Mouse (Mus musculus) retina, postnatal 7 days (tissue): ENCODE measurements around the gene Ccndbp1.
"Not testable (repeated sequence)": the region's sequence is repeated elsewhere in the genome, so short reads cannot be mapped to it uniquely, and the experiment has no call there.

Experiments used
- DNase-seq: peaks from one replicate; pipeline ENCODE4 v3.0.0-alpha.2; 2012; ENCODE audit warnings: low read depth, low spot score

Ccndbp1 gene

GRCm38 (mm10) chr2:121003586-121003985 is 4.6 kb upstream of the Ccndbp1 start:
- no peak for DNase-seq

DNA sequence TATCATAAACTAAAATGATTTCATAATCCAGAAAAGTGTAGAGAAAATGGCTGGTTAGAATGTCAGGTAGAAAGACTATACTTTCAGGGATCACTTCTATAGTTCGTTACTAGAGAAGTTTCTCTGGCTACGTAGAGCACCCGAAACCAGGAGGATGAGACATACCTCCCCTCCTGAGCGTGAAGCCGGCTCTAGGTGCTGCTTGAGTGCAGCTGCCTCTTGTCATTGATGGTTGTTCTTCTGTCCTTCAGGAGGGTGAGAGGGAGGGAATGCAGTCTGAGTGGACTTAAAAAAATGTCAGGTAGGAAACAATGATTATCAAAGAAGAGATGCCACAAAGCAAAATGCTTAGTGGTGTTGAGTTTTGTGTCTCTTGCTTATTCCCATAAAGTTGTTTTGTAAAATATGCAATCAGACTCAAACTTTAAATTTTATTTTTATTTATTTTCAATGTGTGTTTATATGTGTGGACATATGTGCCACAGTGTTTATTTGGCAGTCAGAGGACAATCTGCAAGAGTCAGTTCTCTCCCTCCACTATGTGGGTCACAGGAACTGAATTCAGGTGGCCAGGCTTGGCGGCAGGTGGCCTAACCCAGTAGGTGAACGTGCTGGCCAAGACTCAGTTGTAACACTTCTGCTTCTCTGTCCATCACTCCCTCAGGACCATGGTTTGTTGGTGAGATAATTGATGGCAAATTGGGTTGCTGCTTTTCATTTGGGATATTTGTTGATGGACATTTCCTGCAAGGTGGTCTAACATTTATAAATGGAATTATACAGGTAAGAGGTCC is 4.0 kb upstream of the Ccndbp1 start:
- no peak for DNase-seq

DNA sequence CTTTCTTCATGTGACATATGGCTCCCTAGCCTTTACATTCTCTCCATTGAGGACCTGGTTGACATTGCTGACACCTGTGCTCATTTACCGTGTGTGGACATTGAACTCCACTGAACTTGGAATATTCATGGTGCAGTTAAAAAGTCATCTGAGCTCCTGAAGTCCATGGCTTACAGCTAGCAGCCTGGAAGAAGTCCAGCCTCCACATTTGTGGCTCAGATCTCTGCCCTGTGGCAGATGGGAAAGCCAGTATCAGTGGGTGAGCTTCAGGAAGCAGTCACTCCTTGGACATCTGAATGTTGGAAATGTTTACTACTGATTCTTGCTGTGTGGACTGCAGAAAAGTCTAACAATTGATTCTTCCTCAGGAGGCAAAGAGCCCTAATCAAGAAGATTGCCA is 1.2 kb upstream of the Ccndbp1 start:
- DNase-seq, result no peak

DNA sequence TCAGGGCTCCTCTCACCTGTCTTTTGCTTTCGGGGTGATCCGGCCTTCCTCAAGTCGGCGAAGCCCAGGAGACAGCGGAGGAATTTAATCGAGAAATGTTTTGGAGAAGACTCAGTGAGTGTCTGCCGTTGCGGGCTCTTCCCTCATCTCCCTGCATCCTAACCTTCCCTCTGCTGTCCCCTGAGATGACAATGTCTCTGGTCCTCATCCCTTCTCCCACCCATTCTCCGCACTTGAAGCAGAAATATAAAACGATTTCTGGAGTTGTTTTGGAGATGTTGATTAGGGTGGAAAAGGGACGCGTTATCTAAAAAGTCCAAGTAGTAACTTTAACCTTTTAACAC is 433 bp downstream of the Ccndbp1 start:
- DNase-seq, result no peak

DNA sequence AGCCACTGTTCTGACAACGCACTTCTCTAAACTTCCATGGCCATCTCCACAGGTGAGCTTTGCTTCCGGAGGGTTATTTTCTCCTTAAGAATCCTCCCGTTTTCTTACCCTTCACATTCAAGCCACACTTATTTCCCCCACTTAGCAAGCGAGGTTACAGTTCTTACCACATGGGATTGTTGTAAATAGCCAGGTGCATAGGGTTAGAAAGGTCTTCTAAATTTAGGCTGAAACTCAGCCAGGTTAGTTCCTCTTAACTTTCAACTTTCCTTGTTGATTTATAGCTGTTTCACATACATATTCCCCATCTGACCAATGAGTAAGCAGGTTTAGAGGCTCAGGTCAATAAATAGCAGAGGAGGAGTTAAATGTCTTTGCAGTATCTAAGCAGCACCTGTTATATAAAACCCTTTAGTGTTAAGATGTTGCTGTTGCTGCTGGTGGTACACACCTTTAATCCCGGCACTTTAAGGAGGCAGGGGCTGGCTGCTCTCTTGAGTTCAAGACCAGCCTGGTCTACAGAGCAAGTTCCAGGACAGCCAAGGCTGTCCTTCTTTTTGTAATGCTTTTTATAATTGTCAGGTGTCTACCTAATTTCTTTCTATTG is 971 bp downstream of the Ccndbp1 start:
- DNase-seq, result no peak

DNA sequence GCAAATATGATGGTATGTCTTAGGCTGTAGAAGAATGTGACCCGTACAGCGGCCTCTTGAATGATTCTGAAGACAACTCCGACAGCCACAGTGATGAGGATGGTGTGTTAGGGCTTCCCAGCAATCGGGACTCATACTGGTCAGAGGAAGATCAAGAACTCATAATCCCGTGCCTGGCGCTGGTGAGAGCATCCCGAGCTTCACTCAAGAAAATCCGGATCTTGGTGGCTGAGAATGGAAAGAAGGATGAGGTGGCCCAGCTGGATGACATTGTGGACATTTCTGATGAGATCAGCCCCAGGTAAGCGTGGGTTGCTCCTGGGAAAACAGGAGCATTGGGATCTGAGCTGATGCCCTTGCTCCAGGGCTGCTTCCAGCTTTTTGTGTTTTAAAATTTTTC is 4.5 kb downstream of the Ccndbp1 start:
- no peak for DNase-seq

DNA sequence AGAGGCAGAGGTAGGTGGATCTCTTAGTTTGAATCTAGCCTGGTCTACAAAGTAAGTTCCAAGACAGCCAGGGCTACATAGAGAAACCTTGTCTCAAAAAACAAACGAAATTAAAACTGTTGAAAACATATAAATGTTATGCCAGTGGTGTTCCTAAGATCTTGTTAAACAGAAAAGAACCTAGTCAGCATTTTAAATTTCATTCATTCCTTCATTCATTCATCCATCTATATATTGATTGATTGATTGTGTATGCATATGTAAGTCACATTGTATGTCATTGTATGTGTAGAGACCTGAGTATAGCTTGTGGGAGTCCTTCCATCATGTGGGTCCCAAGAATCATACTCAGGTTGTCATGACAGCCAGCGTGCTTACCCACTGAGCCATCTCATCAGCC is 7.3 kb downstream of the Ccndbp1 start:
- no peak for DNase-seq

DNA sequence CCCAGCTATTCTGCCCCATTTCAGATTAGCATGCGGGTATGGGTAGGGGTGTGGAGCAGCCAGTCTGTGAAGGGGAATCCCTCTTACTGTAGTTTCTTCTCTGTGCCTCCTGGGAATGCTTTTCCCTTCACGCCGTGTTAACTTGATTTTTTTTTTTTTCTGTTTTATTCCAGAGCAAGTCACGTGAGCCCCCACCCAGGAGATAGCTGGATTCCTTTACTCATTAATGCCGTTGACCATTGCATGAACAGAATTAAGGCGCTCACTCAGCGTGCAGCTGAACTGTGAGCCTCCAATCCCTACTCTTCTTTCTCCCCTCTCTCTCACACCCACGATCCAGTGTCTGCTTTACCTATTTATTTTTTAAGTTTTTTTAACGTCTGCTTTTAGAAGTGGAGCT is 8.0 kb downstream of the Ccndbp1 start:
- no peak for DNase-seq

DNA sequence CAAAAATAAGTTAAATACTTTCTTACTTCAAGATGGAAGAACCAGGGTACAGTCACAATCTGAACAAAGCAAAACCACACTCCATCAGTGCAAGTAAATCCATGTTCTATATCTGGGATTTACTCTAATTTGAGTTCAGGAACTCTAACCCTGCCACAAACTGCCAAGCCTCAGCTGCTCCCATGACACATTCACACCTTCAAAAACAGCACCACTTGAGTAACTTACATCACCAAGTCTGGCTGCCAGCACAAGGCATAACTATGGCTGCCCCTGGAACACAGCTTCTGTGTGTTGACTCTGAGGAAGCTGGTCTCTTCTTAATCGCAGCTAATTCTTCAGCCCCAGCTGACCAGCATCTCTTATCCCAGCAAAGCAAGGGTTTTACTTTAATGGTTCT is 8.9 kb downstream of the Ccndbp1 start:
- DNase-seq, result no peak

DNA sequence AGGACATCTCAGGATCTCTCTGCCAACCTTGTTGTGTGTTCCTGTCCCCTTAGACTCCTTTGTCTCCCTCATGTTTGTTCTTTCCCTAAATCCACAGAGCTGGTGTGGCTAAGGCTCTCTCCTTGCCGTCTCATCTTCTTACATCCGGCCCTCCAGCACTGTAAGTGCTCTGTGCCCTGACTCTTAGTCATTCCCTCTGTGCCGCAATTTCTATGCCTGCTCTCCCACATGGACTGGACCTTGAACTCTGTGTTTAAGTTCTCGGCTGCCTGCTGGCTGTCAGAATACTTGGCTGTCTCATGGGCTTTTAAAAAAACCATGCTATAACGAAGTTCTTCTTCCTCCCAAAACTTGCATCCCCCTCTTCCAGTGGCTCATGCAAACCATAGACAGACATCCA is 14.7 kb downstream of the Ccndbp1 start:
- DNase-seq, result no peak

- no peak for DNase-seq
Observed at GRCm38 (mm10) chr2:121036733-121037341, 28.6 kb downstream of the Ccndbp1 start, which contains the start of gene Epb42. Epb42 (minus strand) TSS chr2:121037072.

DNA sequence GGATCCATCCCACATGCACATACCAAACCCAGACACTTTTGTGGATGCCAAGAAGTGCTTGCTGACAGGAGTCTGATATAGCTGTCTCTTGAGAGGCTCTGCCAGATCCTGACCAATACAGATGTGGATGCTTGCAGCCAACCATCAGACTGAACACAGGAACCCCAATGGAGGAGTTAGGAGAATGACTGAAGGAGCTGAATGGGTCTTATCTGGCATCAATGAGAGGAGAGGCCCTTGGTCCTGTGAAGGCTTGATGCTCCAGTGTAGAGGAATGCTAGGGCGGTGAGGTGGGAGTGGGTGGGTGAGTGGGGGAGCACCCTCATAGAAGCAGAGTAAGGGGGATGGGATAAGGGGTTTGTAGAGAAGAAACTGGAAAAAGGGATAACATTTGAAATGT is 30.6 kb downstream of the Ccndbp1 start:
- not testable (repeated sequence) for DNase-seq

DNA sequence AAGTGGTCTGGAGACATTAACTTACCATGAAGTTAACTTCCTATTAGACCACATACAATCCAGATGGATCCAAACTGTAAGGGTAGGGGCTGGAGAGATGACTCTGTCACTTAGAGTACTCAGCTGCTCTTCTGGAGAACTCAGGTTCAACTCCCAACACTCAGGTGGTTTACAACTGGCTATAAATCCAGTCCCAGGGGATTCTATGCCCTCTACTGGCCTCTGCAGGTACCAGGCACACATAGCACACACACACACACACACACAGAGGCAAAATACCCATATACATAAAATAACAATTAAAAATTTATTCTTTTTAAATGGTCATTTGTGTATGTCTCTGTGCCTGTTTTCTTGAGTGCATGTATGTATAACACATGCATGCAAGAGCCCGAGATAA is 31.2 kb downstream of the Ccndbp1 start:
- no peak for DNase-seq

GRCm38 (mm10) chr2:121041098-121041497 is 32.9 kb downstream of the Ccndbp1 start:
- peak; percentile 17 for DNase-seq

DNA sequence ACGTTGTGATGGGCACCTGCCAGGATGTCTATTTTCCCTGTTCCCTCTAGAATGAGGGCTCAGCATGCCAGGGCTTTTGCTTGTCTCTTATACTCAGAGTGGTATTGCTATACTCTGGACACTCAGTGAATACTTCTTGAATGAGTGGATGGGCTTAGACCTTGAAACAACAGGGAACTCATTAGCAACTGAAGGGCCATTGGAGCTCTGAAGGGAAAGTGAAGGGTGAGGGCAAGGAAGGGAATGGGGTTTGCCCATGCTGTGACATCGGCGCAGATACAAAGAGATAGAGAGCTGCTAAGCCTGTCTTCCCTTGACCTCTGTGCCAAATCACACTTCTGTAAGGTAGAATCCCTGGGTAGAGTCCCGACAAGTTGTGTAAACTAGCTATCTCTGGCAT is 37.5 kb downstream of the Ccndbp1 start:
- no peak for DNase-seq

- DNase-seq, result no peak
Observed at GRCm38 (mm10) chr2:121052176-121052575, 44.0 kb downstream of the Ccndbp1 start.

DNA sequence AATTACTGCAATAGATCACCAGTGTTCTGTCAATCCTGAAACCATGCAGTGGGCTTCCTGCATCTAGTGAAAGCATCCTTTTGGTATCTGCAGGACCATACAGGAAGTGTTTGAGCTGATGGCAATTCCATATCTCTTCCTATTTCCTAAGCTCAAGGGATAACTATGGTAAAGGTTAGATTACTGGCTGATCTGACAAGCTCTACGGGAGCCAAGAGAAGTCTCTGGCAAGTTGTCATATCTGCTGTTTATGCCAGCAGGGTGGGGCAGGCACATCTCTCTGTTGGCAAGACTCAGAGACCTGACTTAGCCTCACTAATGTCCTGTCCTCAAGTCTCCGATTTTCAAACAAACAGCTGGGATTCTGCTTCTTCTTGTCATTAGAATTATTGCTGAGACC is 45.9 kb downstream of the Ccndbp1 start:
- DNase-seq, result no peak

DNA sequence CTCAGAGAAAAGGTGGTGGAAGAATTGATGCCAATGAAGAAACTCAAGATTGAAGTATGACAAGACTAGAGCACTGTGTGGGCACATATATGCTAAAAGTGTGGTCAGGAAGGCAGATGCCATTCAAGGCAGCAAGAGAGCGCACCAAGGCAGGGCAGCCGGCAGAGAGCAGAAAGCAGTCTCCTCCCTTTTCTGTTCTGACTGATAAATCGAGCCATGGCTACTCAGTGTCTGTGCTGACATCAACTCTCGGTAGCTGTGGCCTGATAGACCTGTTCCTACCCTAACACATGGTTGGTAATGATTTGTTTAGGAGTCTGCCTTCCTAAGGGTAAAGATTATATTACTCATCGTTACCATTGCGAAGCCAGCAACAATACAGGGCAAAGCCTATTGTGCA is 47.7 kb downstream of the Ccndbp1 start:
- DNase-seq, result no peak

DNA sequence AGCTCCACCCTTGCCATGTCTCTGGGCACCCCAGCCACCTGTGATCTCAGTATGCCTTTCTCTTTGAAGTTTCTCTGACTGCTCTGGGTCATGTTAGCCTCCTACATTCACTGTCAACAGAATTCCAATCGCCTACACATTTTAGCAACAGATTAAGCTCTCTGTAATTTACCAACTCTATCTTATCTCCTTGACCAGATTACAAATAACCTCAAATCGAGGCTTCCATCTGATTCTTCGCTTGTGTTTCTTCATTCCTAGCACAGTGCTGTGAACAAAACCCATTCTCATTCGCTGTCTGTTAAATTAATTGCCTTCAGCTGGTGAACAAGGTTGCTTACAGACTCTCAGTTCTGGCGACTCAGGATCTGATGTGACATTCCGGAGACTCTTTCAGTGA is 49.8 kb downstream of the Ccndbp1 start:
- DNase-seq, result no peak

- DNase-seq, result no peak
Observed at GRCm38 (mm10) chr2:121061315-121061714, 53.1 kb downstream of the Ccndbp1 start.
